Mouse (Mus musculus) ES-E14 (cell line): ENCODE data around the gene Derl3.

Source experiments
- MAFK ChIP-seq: IDR thresholded peaks from 2 replicates; pipeline ENCODE4 v1.6.1; 2014; ENCODE audit warnings: mild to moderate bottlenecking, low read depth, low read length, inconsistent platforms; ENCODE audit not compliant: insufficient read depth
- ZC3H11A ChIP-seq: IDR thresholded peaks from 2 replicates; pipeline ENCODE4 v1.6.1; 2012; ENCODE audit warnings: low read depth, mild to moderate bottlenecking, inconsistent platforms, low read length, borderline replicate concordance

- TF ChIP-seq MAFK (no peak), ZC3H11A (no peak)
Observed at GRCm38 (mm10) chr10:75856155-75856907, 36.9 kb upstream of the Derl3 start.
